Mouse (Mus musculus) lung, adult 18-20 months (tissue): Measurements from ENCODE around the gene Igfbp2.

Source experiments
- DNase-seq, 2 experiments: peaks; one replicate each; pipeline ENCODE4 v3.0.0; 2022; ENCODE audit warnings: mixed read lengths in 2 of 2

Igfbp2 gene

GRCm38 (mm10) chr1:72856209-72856909 is 32.1 kb downstream of the Igfbp2 start:
- no peak for DNase-seq

DNA sequence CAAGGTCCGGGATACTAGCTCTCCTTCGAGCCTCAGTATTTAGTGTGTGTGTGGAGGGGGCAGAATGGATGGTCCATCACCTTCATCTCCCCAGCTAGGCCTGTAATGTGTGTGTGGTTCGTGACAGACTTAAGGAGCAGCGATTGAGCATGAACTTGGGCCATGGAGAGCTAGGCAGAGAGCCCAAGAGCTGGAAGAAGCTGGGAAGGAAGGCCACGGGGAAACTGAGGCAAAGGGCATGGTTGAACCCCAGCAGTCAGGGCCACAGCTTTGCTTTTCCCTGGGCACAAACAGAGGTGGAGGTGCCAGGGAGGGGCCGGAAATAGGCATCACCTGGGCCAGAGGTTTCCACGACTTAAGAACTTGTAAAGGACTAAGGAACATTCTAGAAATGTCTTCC is 32.8 kb downstream of the Igfbp2 start:
- no peak for DNase-seq

DNA sequence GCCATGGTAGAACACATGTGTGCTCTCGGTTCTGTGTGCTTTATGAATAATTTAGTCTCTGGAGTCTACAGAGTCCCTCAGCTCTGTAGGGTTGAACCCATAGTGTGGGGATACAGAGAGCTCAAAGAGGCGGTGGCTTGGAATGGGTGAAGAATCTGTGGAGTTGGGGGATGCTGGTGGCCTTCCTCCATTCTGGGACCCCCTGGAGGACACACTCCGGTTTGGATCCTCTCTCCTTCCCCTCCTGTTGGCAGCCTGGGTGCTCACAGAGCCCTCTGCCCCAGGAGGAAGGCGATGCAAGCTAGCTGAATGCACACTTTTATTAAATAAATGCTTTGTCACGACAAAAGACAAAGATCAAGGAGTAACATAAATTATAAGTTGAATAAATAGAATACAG is 33.3 kb downstream of the Igfbp2 start:
- DNase-seq: no peak

- DNase-seq: no peak
Measured at GRCm38 (mm10) chr1:72858286-72858685, 34.0 kb downstream of the Igfbp2 start.

GRCm38 (mm10) chr1:72858874-72859273 is 34.6 kb downstream of the Igfbp2 start:
- no peak for DNase-seq

DNA sequence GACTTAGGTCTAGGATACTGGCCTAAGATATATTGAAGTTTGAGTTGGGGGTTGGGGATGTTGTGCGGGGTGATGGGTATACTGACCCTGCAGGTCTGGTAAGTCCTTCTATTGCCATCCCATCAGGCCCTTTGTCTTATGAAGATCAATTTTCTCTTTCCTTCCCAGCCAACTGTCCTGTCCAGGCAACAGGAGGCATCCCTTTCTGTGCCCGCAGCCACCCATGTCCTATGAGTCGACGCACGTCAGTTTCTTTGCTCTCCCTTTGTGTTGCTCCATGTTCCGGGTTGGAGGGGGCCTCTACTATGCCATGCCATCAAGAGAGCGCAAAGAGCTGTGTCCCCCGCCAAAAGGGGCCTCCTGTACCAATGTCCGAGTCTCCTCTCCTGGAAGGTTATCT is 35.7 kb downstream of the Igfbp2 start:
- no peak for DNase-seq

- no peak for DNase-seq
Measured at GRCm38 (mm10) chr1:72860502-72860901, 36.2 kb downstream of the Igfbp2 start.

- DNase-seq: no peak
Measured at GRCm38 (mm10) chr1:72861702-72862101, 37.4 kb downstream of the Igfbp2 start.

GRCm38 (mm10) chr1:72862248-72862647 is 37.9 kb downstream of the Igfbp2 start:
- no peak for DNase-seq

- no peak for DNase-seq
Measured at GRCm38 (mm10) chr1:72863692-72864091, 39.4 kb downstream of the Igfbp2 start.

GRCm38 (mm10) chr1:72864272-72864671 is 40.0 kb downstream of the Igfbp2 start:
- no peak for DNase-seq

- peak; percentile 42 to 58 for DNase-seq
Measured at GRCm38 (mm10) chr1:72865900-72866299, 41.6 kb downstream of the Igfbp2 start.

DNA sequence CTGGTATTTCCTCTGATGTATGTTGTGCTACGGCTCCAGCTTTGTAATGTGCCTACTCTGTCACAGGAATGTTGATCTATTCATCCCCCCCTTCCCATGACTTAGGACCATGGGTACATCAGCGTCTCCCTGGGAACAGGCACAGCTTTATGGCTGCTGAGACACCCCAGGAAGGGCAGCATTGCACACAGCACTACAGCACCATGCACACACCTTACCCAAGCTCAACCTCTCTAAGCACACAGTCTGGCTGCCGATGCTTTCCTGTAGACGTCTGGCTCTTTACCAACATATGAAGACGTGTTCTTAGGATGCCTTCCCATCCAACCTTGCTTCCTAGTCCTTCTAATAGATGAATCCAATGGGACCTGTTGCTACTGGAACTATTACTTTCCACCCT is 42.1 kb downstream of the Igfbp2 start:
- no peak for DNase-seq

GRCm38 (mm10) chr1:72867346-72867745 is 43.0 kb downstream of the Igfbp2 start:
- DNase-seq: no peak

- no peak for DNase-seq
Measured at GRCm38 (mm10) chr1:72868429-72869215, 44.3 kb downstream of the Igfbp2 start.

- DNase-seq: no peak
Measured at GRCm38 (mm10) chr1:72869275-72869674, 45.0 kb downstream of the Igfbp2 start.

DNA sequence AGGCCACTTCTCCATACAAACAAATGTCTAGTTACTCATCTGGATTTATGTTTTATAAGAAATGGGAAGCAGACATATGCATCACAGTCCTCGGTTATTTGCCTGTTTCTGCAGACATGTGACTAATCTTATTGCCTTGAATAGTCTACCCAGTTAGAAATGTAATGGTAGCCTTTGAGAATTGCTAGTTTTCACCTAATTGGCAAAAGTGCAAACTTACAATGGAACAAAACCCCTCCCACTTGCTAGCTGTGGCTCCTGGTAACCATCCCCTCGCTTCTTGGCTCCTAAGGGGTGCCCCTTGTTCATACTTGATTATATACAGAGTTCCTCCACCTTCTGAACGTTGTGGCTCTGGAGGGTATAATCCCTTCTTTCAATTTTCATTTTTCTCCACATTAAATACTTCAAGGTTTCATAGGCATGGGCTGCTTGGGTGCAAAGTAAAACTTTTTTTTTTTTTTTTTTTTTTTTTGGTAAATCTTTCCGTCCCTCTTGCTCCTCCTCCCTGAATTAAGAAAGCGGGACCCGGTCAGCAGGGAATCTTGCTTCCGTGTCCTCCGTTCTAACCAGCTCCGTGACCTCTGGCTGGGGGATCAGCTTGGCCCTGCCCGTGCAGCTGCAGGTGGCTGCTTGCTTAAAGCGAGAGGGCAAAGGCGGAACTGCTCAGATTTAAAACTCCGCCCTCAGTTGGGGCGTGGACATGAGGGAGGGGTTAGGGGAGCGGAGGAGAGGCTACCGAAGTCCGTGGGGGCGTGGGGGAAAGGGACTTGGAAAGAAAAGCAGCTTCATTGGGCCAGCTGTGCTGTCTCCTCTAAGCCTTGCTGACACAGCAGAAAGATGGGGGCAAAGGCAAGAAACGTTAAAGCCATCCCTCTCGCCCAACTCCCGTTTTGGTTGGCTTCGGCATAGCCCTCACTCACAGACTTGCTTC is 45.6 kb downstream of the Igfbp2 start:
- peak; percentile 83 to 86 for DNase-seq

DNA sequence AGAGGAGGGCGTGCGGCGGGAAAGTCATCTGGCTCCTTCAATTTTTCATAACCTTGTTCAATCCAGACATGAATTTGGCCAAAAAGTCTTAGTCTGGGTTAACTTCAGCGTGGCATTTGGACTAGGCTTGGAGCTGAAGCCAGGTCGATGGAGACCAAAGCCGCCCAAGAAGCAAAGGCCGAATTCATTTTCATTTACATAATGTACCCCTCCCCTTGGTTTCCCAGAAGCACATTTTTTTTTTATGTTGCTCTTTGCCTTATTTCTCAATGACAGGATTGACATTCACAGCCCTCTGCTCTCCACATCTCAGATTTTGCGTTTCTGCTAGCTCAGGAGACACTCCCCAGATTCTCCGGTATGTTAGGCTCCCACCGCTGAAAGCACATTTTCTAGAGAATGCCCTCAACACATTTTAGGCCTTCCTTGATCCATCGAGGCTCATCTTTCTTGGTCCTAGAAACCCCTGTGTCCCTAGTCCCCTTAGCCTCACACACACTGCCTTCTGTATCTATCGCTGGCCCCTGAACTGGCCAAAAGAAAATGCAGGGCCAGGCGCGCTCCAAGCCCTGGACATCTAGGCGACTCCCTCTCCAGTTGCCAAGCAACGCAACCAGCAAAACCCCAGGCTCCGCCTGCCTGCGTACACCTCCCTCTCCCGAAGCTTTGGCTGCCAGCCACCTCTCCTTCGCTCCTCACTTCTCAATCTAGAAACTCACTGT is 46.5 kb downstream of the Igfbp2 start:
- DNase-seq: peak; percentile 89 to 91

DNA sequence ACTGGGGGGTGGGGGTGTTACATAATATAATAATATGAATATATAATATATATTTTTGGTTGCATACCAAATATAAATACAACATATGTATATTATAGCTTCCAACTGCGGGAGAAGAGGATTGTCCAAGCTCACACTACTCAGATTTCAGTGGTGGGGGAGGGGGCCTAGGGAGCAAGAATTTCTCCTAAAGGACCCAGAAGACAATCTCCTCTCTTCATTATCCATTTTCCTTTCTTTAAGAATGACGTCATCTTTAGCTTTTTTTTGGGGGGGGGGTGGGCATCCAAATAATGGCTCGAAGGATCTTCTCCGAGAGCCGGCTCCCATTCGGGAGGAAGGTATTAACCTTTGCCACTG is 47.0 kb downstream of the Igfbp2 start:
- DNase-seq: no peak

- DNase-seq: peak; percentile 46 to 49
Measured at GRCm38 (mm10) chr1:72871697-72872411, 47.6 kb downstream of the Igfbp2 start.

DNA sequence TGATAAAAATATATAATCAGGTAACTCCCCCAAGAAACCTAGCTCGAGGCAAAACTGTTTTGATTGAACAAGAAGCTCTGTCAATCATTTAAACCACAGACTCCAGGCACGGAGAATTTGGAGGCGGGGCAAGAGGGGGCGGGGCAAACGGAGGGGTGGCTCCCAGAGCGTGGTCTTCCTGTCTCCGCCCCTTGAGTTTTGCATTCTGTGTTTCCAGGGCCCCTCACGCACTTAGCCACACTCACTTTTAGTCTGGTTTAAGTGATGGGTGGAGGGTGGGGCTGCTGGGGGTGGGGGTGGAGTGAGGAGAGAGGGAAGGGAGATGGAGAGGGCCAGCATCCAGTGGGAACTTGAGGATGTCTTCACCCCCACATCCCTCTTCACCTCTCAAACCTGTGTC is 48.2 kb downstream of the Igfbp2 start:
- DNase-seq: peak; percentile 53 to 71

DNA sequence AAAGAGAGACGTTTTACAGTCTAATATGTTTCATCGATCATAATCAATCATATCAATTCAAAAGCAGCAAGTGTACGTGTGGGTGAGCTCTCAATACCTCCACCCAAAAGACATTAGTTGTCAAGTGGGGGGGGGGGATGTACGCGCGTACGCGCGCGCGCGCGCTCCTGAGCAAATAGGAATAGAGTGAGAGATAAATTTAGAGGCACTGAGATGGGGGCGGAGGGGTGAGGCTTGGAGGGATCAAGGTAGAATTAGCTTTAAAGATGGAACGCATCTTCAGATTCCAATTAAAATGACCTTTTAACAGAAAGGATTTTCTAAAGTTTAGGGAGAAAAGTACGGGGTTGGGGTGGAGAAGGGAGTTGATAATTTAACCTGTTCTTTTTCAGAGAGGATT is 48.8 kb downstream of the Igfbp2 start:
- no peak for DNase-seq
